Mouse (Mus musculus) left cerebral cortex, postnatal 4 days (tissue): ENCODE measurements around the gene Pparg. TPM values are rescaled to one million over a fixed set of nuclear protein-coding genes. Genes with fewer than 3 reads are reported as not detected.

Experiments
- DNase-seq: peaks from one replicate; pipeline ENCODE4 v3.0.0-alpha.2; 2022
- intact Hi-C: fragments of 180-260 bp; cut with DNase I; formaldehyde crosslinking; loops from one replicate; pipeline ENCODE4 v1.15.1; 2025
- total RNA-seq, 2 experiments: library from RNA; stranded (reverse); gene quantifications; 2 replicates each; pipeline ENCODE4 v1.2.3; 2021

Gene Pparg
- total RNA-seq, 2 experiments from 2014 or later = 1.0 to 2.0 TPM

GRCm38 (mm10) chr6:115503038-115503437 is 142.3 kb downstream of the Pparg start:
- intact Hi-C loops = no loop called here

GRCm38 (mm10) chr6:115503549-115504159 is 142.9 kb downstream of the Pparg start:
- intact Hi-C loops = no loop called here
- no peak for DNase-seq

More at GRCm38 (mm10) chr6:115503038-115503437, 142.3 kb downstream of the Pparg start:
- no peak for DNase-seq

GRCm38 (mm10) chr6:115504160-115504558 is 143.4 kb downstream of the Pparg start:
- DNase-seq = no peak
- intact Hi-C loops = no loop called here

DNA sequence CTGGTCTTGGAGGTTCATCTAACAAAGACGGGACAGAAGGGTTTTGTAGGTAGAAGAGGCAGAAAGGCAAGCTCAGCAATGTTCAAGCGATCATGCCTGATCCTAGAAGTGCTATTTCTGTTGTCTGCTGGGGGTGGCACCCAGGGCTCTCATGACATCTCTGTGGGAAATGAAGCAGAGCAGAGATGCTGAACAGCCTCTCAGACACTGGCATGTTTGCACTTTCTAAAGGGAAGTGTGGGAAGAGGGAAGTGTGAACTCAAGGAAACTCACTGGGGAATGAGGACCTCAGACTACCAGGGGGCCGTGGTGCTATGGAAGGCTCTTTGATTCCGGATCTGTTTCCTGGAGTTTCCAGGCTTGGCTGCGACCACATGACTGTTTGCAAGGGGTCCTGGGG is 144.2 kb downstream of the Pparg start:
- no peak for DNase-seq
- intact Hi-C loops = no loop called here

- intact Hi-C loops = no loop called here
- DNase-seq = no peak
Measured at GRCm38 (mm10) chr6:115506425-115506824, 145.7 kb downstream of the Pparg start.

DNA sequence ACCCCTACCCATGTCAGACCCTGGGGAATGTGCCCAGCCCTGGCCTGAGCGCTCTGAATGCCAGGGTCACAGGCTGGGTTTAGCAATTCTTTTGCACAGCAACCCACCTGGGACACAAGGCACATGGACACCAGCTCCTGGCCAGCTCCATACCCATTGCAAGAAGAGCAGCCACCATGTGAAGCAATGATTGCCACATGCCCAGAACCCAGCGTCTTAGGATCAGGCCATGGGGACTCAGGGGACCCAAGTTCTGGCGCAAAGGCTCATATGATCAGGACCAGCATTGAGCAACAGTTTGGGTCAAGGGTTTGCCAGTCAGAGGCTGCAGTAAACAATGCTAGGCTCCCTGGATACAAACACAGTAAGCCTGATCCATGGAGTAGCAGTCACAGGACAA is 150.7 kb downstream of the Pparg start:
- no peak for DNase-seq
- intact Hi-C loops = no loop called here

DNA sequence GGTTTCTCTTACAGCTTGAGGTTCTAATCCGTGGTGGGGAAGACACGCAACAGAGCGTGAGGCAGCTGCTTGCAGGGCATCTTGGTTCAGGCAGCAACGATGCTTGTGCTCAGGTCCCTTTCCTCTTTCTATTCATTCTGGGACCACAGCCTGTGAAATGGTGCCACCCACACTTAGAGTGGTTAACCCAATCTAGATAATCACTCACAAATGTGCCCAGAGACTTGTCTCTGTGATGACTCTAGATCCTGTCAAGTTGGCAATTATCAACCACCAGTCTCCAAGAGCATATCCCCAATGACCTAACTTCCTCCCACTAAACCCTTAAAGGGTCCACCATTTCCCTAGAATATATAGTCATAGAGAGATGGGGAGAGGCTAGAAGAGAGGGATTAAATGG is 152.5 kb downstream of the Pparg start:
- intact Hi-C loops = no loop called here
- no peak for DNase-seq

- intact Hi-C loops = no loop called here
- DNase-seq = no peak
Measured at GRCm38 (mm10) chr6:115517904-115518303, 157.2 kb downstream of the Pparg start.

DNA sequence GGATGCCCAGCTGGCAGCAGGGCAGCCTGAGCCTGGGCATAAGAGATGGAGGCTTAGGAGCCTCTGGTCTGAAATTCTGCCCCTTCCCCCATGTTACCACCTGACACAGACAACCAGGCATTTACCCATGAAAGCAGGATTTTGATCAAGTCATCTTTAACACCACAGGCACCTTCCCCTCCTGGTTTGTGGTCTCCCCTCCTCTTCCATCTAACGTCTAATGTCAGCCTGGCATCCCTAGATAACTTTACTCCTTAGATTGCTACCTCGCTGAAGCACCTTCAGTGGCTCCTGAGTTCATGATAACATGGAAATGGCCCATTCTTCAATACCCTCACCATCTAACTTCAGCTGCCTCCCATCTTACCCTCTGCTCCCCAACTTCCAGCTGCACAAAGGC is 157.6 kb downstream of the Pparg start:
- no peak for DNase-seq
- intact Hi-C loops = no loop called here

DNA sequence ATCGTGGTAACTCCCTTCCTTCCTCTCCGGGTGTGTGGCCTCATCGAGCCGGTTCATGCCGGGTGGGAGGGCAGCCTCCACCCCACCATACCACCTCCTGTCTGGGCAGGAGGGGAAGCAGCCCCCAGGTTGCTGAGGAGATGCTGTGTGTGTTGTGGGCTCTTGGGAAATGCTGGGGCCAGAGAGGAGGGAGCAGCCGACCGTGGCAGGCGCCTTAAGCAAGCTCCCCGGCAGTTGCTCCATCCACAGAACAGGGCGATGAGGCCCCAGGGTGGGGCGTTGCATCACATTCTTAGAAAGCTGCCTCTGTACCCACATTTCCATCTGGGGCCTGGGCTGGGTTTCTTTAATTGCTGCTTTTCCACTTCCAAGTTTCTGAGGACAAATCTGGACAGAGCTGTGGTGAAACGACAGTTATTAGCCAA is 158.5 kb downstream of the Pparg start:
- intact Hi-C loops = no loop called here
- no peak for DNase-seq

- intact Hi-C loops = no loop called here
- no peak for DNase-seq
Measured at GRCm38 (mm10) chr6:115521923-115522322, 161.2 kb downstream of the Pparg start.

GRCm38 (mm10) chr6:115522691-115523146 is 162.0 kb downstream of the Pparg start:
- intact Hi-C loops = no loop called here
- no peak for DNase-seq

DNA sequence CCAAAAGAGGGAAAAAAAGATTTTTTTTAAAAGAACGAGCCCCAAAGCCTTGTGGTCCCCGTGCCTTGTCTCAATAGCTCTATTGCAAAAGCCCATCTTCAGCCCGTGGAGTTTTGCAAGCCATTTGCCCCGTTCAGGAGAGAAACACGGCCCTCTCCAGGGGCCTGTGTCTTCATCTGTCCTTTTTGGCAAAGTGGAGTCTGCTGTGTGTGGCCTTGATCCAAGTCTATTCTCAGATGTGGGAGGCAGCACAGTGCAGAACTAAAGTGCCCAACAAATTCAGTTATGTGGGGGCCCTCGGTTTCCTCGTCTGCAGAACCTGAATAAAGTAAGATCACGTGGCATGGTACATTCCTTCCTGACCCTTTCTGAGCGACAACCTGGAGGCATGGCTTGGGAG is 162.4 kb downstream of the Pparg start:
- peak; percentile 76 for DNase-seq
- intact Hi-C loops = no loop called here

- DNase-seq = no peak
- intact Hi-C loops = no loop called here
Measured at GRCm38 (mm10) chr6:115524449-115524990, 163.8 kb downstream of the Pparg start.

- intact Hi-C loops = no loop called here
- no peak for DNase-seq
Measured at GRCm38 (mm10) chr6:115527418-115527817, 166.7 kb downstream of the Pparg start.

- no peak for DNase-seq
- intact Hi-C loops = no loop called here
Measured at GRCm38 (mm10) chr6:115528372-115528771, 167.6 kb downstream of the Pparg start.

DNA sequence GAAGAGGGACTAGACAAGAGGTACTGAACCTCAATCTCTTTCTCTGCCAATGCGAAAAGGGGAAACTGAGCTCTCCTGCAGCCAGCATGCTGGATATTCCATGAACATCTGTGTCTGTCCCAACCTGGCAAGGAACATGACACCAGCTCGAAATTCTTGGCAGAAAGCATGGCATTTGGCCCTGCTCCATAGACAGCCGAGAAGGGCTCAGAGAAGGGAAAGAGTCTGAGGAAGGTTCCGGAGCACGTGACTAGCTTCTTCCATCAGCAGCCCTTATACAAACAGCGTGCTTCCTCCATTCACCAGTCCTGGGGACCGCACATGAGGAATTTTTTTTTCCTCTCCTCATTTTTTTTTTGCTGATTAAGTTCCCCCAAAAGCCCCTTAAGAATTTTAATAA is 173.9 kb downstream of the Pparg start:
- DNase-seq = peak; percentile 86
- intact Hi-C loops = loop anchor here (5.0 to 10.0 kb wide), 2 partner anchors 250 to 492 kb away; no protein-coding TSS in a partner anchor

DNA sequence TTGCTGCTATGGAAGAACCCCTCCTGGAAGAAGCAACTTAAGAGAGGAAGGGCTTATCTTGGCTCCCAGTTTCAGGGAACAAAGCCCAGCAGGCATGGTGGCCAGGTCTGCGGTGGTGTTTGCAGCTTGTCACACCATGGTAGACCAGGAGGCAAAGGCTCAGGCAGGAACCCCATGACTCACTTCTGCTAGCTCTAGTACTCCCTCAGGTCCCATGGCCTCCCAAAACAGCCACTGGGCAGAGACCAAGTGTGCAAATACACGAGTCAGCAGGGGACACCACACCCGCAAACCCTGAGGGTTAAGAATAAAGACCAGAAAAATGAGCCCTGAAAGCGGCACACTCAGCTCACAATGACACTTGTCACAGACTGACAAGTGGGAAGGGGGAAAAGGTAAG is 175.4 kb downstream of the Pparg start:
- DNase-seq = no peak
- intact Hi-C loops = loop anchor here (5.0 to 10.0 kb wide), 2 partner anchors 251 to 494 kb away; no protein-coding TSS in a partner anchor

DNA sequence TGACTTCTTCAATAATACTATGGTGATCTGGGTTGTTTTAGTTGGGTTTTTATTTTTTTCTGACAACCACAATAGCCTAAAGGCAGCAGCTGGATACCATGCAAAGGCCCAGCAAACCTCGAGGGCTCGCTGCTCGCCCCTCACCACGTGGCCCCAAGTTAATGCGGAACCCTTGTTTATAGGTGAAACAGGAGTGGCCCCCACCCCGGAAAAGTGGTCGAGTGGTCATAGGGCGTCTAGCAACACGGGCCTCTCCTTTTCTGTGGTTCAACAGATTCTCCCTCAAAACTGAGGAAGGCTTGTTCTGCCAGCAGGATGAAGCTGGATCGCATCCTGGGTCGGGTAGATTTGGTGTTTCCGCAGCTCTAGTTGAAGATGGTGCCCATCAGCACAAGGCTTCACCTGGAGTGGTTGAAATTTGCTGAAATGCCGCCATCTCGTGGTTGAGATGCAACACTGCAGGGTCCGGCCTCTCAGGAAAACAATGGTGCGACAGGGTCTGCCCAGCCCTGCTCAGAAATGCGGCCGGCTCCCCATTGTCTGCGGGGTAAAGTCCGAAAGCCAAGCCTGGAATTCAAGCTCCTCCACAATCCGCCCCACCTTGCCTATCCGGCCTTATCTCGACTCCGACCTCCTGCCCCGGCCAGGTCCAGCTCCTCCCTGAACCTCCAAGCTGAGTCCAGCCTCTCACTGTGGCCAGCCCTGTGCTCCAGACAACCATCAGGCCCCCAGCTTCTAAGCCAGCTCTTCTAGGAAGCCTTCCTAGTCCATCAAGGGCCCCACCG is 178.1 kb downstream of the Pparg start:
- intact Hi-C loops = loop anchor here (2.0 to 10.0 kb wide), 3 partner anchors 254 to 497 kb away; no protein-coding TSS in a partner anchor
- peak; percentile 79 for DNase-seq
